Mouse (Mus musculus) intestine, postnatal 0 days (tissue): ENCODE measurements around the gene Gm47959. TPM values are rescaled to one million over a fixed set of nuclear protein-coding genes. Genes with fewer than 3 reads are reported as not detected.

Experiments used
- ATAC-seq: fragments of 200-750 bp; cut with Nextera tagmentation; 2 replicates; pipeline ENCODE4 v1.8.0; 2017; ENCODE audit warnings: mild to moderate bottlenecking, moderate TSS enrichment, moderate library complexity
- H3K27ac ChIP-seq: fragments of 300-500 bp; sonication (generic); 2 replicates; pipeline ENCODE4 v1.5.1; 2014; ENCODE audit warnings: mild to moderate bottlenecking, low read depth, low read length, moderate library complexity
- H3K27me3 ChIP-seq: fragments of 300-500 bp; sonication (generic); replicated peaks from 2 replicates; pipeline ENCODE4 v1.6.1; 2014; ENCODE audit warnings: low read length, mixed read lengths; ENCODE audit not compliant: control insufficient read depth, insufficient read depth
- H3K36me3 ChIP-seq: fragments of 300-500 bp; sonication (generic); 2 replicates; pipeline ENCODE4 v1.6.1; 2014; ENCODE audit warnings: mild to moderate bottlenecking, moderate library complexity; ENCODE audit not compliant: control insufficient read depth, insufficient read depth
- H3K4me1 ChIP-seq: fragments of 300-500 bp; sonication (generic); replicated peaks from 2 replicates; pipeline ENCODE4 v1.6.1; 2014; ENCODE audit warnings: antibody characterized with exemption, low read length, mixed read lengths; ENCODE audit not compliant: control insufficient read depth, insufficient read depth
- H3K4me2 ChIP-seq: fragments of 300-500 bp; sonication (generic); replicated peaks from 2 replicates; pipeline ENCODE4 v1.6.1; 2014; ENCODE audit warnings: low read depth, mild to moderate bottlenecking, moderate library complexity
- H3K4me3 ChIP-seq: fragments of 300-500 bp; sonication (generic); 2 replicates; pipeline ENCODE4 v1.5.1; 2014; ENCODE audit warnings: low read depth, low read length
- H3K9ac ChIP-seq: fragments of 300-500 bp; sonication (generic); 2 replicates; pipeline ENCODE4 v1.6.1; 2014; ENCODE audit warnings: mild to moderate bottlenecking, low read depth, low read length
- H3K9me3 ChIP-seq: fragments of 300-500 bp; sonication (generic); 2 replicates; pipeline ENCODE4 v1.6.1; 2016; ENCODE audit warnings: mixed run types; ENCODE audit not compliant: control insufficient read depth
- CTCF ChIP-seq: sonication (generic); IDR thresholded peaks from 2 replicates; pipeline ENCODE4 v1.5.1; 2016; ENCODE audit warnings: low read depth, mild to moderate bottlenecking, control low read depth, antibody characterized with exemption, moderate library complexity
- WGBS: fragments of 180-500 bp; shearing (Covaris S2); extraction: QIAGEN DNeasy Blood & Tissue Kit; methylation state at CpG from one replicate; pipeline ENCODE4 v1.1.7; 2014; 5-methylcytosine and 5-hydroxymethylcytosine counted together
- polyA plus RNA-seq: library from polyadenylated mRNA; unstranded; fragments of >200 nt; fragmentation: Nextera tagmentation; extraction: Ambion mirVana; gene quantifications from 2 replicates; pipeline ENCODE4 v1.2.1, GENCODE M21; 2015

Gm47959 gene
- polyA plus RNA-seq, 1 experiment from 2014 or later, result not detected

GRCm38 (mm10) chr1:82991596-82991995, 8.8 kb upstream of the Gm47959 start:
- Histone ChIP-seq H3K9ac (no peak overlapping the region), H3K27ac (peak overlapping the region; percentile 88), H3K27me3 (no peaks in the 10 kb centered on the region), H3K9me3 (no peaks in the 10 kb centered on the region), H3K4me2 (peak overlapping the region; percentile 35; the same call in 1 of the 2 replicates), H3K4me1 (peaks cover 16% of the 10 kb centered on the region), H3K36me3 (no peaks in the 10 kb centered on the region), H3K4me3 (no peak overlapping the region)
- 41% methylated on average over 3 of the region's 3 CpGs for WGBS
- ATAC-seq, result peak; percentile 91
- TF ChIP-seq CTCF, result no peak

DNA sequence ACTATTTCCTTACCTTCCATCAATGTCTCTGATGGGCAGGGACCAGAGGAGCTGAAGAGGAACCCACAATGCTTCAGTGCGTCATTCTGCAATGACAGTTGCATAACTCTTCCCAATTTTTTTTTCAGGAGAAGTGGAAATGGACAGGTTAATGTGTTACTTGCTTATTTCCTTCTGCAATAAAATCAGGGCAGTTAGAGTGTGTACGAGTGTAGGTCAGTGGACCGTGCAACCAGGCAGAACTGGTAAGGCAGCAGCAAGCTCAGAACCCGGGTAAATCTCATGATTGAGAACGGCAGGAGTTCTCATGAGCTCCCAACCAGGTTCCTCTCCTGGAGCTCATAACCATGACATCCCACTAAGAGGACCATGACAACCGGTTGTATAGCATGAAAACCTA, 8.3 kb upstream of the Gm47959 start:
- Histone ChIP-seq H3K4me1 (peaks cover 16% of the 10 kb centered on the region), H3K9ac (no peak overlapping the region), H3K9me3 (no peaks in the 10 kb centered on the region), H3K27me3 (no peaks in the 10 kb centered on the region), H3K4me2 (no peak overlapping the region; the same call in 1 of the 2 replicates), H3K4me3 (no peak overlapping the region), H3K27ac (peak overlapping the region; percentile 88), H3K36me3 (no peaks in the 10 kb centered on the region)
- 42% methylated on average over 6 of the region's 6 CpGs for WGBS
- ATAC-seq, result peak; percentile 75
- no peak for TF ChIP-seq CTCF

- no peak for ATAC-seq
These were observed 6.4 kb upstream of the Gm47959 start for GRCm38 (mm10) chr1:82993947-82994346.

DNA sequence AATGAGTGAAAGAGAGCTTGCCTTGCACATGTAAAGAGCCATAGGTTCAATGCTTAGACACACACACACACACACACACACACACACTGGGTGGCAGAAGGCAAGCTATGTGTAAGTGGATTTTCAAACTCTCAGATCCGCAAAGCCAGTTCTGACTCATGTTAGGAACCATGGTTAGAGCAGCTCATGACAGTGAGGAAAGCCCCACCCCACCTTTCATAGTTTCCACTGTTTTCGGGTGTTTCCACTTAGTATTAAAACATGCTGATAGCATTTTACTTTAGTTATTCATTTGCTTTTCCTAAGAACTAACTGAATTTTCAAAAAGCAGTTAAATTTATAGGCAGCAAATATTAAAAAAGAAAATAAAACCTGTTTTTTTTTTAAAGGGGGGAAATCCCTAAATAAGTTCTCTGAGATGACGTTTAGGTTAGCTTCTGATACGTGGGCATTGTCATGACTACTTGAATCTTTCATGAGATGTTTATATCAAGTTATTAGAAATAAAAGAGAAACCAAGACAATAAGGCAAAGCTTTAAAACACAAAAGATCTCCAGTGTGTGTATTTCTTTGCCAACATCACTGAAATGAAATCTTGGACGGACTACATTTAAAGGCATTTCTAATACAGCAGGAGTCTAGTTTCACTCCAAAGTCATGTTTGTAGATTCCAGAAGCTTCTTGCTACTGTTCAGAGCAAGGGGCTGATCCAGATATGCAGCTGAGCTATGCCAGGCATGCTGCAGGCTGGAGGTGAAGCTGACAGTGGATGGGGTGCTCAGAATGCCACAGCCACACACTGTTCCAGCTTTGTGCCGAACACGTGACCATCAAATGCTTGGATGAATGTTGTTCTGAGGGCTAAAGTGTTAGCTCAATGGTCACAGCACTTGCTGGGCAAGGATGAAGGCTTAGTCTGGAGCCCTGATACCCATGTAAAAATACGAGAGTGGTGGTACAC, 6.2 kb downstream of the Gm47959 start:
- no peak overlapping the region for H3K27ac ChIP-seq
- 79% methylated on average over 8 of the region's 8 CpGs for WGBS
- H3K4me1 ChIP-seq, result no peaks in the 10 kb centered on the region
- ATAC-seq, result no peak
- H3K4me2 ChIP-seq, result no peak overlapping the region
- H3K36me3 ChIP-seq, result no peaks in the 10 kb centered on the region
- no peaks in the 10 kb centered on the region for H3K27me3 ChIP-seq
- no peak overlapping the region for H3K4me3 ChIP-seq
- H3K9ac ChIP-seq, result no peak overlapping the region
- TF ChIP-seq CTCF, result no peak
- H3K9me3 ChIP-seq, result no peaks in the 10 kb centered on the region

More at GRCm38 (mm10) chr1:82993947-82994346, 6.4 kb upstream of the Gm47959 start:
- Histone ChIP-seq H3K9me3 (no peaks in the 10 kb centered on the region), H3K4me3 (no peak overlapping the region), H3K27ac (no peak overlapping the region), H3K27me3 (no peaks in the 10 kb centered on the region), H3K36me3 (no peaks in the 10 kb centered on the region), H3K4me1 (peaks cover 16% of the 10 kb centered on the region), H3K9ac (no peak overlapping the region), H3K4me2 (no peak overlapping the region)
- WGBS, result 79% methylated on average over 3 of the region's 3 CpGs
- TF ChIP-seq CTCF, result no peak

GRCm38 (mm10) chr1:83007471-83007870, 7.1 kb downstream of the Gm47959 start:
- Histone ChIP-seq H3K27me3 (no peaks in the 10 kb centered on the region), H3K9me3 (no peaks in the 10 kb centered on the region), H3K4me2 (no peak overlapping the region), H3K4me3 (no peak overlapping the region), H3K27ac (no peak overlapping the region), H3K9ac (no peak overlapping the region), H3K4me1 (no peaks in the 10 kb centered on the region), H3K36me3 (no peaks in the 10 kb centered on the region)
- WGBS, result 50% methylated on average over 6 of the region's 6 CpGs
- ATAC-seq, result no peak
- no peak for TF ChIP-seq CTCF

DNA sequence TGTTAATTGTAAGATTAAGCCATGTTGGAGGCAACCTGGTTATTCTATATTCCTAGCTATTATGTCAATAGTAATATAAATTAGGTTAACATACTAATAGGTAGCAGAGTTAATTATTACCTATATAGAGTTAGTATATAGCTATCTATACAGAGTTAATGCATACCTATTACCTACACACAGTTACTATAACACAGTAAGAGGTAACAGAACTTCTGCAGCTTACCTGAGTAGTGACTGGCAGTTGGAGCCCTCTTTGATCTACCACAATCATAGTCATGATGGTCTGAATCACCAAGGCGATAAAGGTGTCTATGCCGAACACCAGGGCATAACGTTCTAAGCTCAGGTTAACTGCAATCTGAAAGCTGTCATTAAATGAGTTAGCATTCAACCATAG, 14.1 kb downstream of the Gm47959 start:
- no peak for TF ChIP-seq CTCF
- no peaks in the 10 kb centered on the region for H3K9me3 ChIP-seq
- no peak for ATAC-seq
- H3K4me2 ChIP-seq, result no peak overlapping the region
- H3K9ac ChIP-seq, result no peak overlapping the region
- no peak overlapping the region for H3K27ac ChIP-seq
- no peak overlapping the region for H3K4me3 ChIP-seq
- H3K4me1 ChIP-seq, result no peaks in the 10 kb centered on the region
- 56% methylated on average over 3 of the region's 3 CpGs for WGBS
- no peaks in the 10 kb centered on the region for H3K27me3 ChIP-seq
- no peaks in the 10 kb centered on the region for H3K36me3 ChIP-seq
